16 mouse cellular contexts compared by ENCODE assay signal in the genomic region with DNA sequence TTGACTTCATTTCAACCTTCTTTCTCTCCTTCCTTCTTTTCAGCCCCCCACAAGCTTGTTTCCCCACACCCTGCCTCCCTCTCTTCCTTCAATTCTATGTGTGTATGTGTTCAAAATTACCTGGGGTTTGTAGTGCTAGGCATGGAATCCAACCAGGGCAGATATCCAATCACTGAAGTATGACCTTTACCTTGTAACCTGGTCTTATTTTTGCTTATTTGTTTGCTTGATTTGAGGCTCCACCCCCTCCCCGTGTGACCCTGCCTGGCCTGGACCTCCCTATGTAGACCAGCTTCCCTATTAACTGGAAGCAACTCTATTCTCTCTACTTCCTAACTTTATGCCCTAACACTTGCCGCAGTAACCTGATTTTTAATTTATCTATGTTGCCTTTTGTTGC.
"Had no signal": no experiment of that assay in that cellular context is flagged by ENCODE, and none has a peak within 500 bp of the region (broad histone marks: within the 10 kb centered on the region; RNA-seq: fewer than 3 reads in every experiment).

No protein-coding gene starts in this region.

- ATAC-seq: liver, postnatal 0 days; lung, postnatal 0 days; midbrain, embryonic 13.5 days; midbrain, embryonic 15.5 days had no signal

- DNase-seq: liver, postnatal 0 days; lung, adult 2 months; lung, postnatal 14 days; lung, postnatal 36 days; right cerebral cortex, postnatal 14 days; thymus, adult 18-20 months; thymus, postnatal 14 days; thymus, postnatal 36 days had no signal

- H3K4me2 ChIP-seq: lung, embryonic 15.5 days; midbrain, embryonic 11.5 days; midbrain, embryonic 13.5 days; midbrain, embryonic 15.5 days; neural tube, embryonic 12.5 days had no signal

- H3K27me3 ChIP-seq: lung, embryonic 15.5 days; megakaryocyte, embryonic 14.5 days; midbrain, embryonic 13.5 days; midbrain, embryonic 15.5 days; neural tube, embryonic 12.5 days had no signal

- H3K9ac ChIP-seq: liver, postnatal 0 days; lung, embryonic 15.5 days; midbrain, embryonic 13.5 days; midbrain, embryonic 15.5 days; neural tube, embryonic 12.5 days had no signal

- H3K4me3 ChIP-seq: lung, embryonic 15.5 days; megakaryocyte, embryonic 14.5 days; midbrain, embryonic 13.5 days; midbrain, embryonic 15.5 days; neural tube, embryonic 12.5 days had no signal

- H3K36me3 ChIP-seq: lung, embryonic 15.5 days; midbrain, embryonic 13.5 days; midbrain, embryonic 15.5 days; neural tube, embryonic 12.5 days had no signal

- H3K9me3 ChIP-seq: lung, embryonic 15.5 days; megakaryocyte, embryonic 14.5 days; midbrain, embryonic 13.5 days; midbrain, embryonic 15.5 days; neural tube, embryonic 12.5 days had no signal

- H3K27ac ChIP-seq: lung, embryonic 15.5 days; macrophage; midbrain, embryonic 13.5 days; midbrain, embryonic 15.5 days; neural tube, embryonic 12.5 days had no signal
